Mouse (Mus musculus) hindbrain, postnatal 0 days (tissue): Measurements from ENCODE around the gene Tubb2b. TPM values are rescaled to one million over a fixed set of nuclear protein-coding genes. Genes with fewer than 3 reads are reported as not detected.

ENCODE experiments used
- ATAC-seq: fragments of 200-750 bp; cut with Nextera tagmentation; 2 replicates; pipeline ENCODE4 v1.8.0; 2017; ENCODE audit warnings: mild to moderate bottlenecking, moderate TSS enrichment, moderate library complexity
- DNase-seq: peaks from one replicate; pipeline ENCODE4 v3.0.0-alpha.2; 2015; ENCODE audit warnings: low spot score
- H3K27ac ChIP-seq: fragments of 300-500 bp; sonication (generic); 2 replicates; pipeline ENCODE4 v1.5.1; 2014; ENCODE audit warnings: mild to moderate bottlenecking
- H3K27me3 ChIP-seq: fragments of 300-500 bp; sonication (generic); 2 replicates; pipeline ENCODE4 v1.6.1; 2014; ENCODE audit warnings: low read length, mixed read lengths; ENCODE audit not compliant: insufficient read depth
- H3K36me3 ChIP-seq: fragments of 300-500 bp; sonication (generic); 2 replicates; pipeline ENCODE4 v1.6.1; 2014; ENCODE audit warnings: low read length, mixed read lengths; ENCODE audit not compliant: insufficient read depth
- H3K4me1 ChIP-seq: fragments of 300-500 bp; sonication (generic); 2 replicates; pipeline ENCODE4 v1.6.1; 2014; ENCODE audit warnings: antibody characterized with exemption, low read length, mixed read lengths; ENCODE audit not compliant: insufficient read depth
- H3K4me2 ChIP-seq: fragments of 300-500 bp; sonication (generic); 2 replicates; pipeline ENCODE4 v1.6.1; 2014; ENCODE audit warnings: low read depth, mild to moderate bottlenecking, low read length, moderate library complexity, mixed read lengths
- H3K4me3 ChIP-seq: fragments of 300-500 bp; sonication (generic); 2 replicates; pipeline ENCODE4 v1.5.1; 2014; ENCODE audit warnings: low read length
- H3K9ac ChIP-seq: fragments of 300-500 bp; sonication (generic); replicated peaks from 2 replicates; pipeline ENCODE4 v1.6.1; 2014; ENCODE audit warnings: mild to moderate bottlenecking, low read length, moderate library complexity, mixed read lengths
- H3K9me3 ChIP-seq: fragments of 300-500 bp; sonication (generic); 2 replicates; pipeline ENCODE4 v1.6.1; 2016; ENCODE audit warnings: low read length, mixed read lengths
- CTCF ChIP-seq: IDR thresholded peaks from 2 replicates; pipeline ENCODE4 v1.5.1; 2016; ENCODE audit warnings: antibody characterized with exemption, control low read depth, low read depth
- WGBS: fragments of 180-500 bp; shearing (Covaris S2); extraction: QIAGEN DNeasy Blood & Tissue Kit; methylation state at CpG from one replicate; pipeline ENCODE4 v1.1.7; 2014; 5-methylcytosine and 5-hydroxymethylcytosine counted together
- polyA plus RNA-seq: library from polyadenylated mRNA; unstranded; fragments of >200 nt; fragmentation: Nextera tagmentation; extraction: Ambion mirVana; gene quantifications from 2 replicates; pipeline ENCODE4 v1.2.1, GENCODE M21; 2015
- total RNA-seq: library from RNA; depleted of rRNA; stranded (reverse); fragments of >200 nt; gene quantifications from 2 replicates; pipeline ENCODE4 v1.2.3, GENCODE M21; 2014; rRNA removed

The Tubb2b gene
- total RNA-seq, result 4,422 and 4,857 TPM in 2 replicates
- 709 and 787 TPM in 2 replicates for polyA plus RNA-seq

DNA sequence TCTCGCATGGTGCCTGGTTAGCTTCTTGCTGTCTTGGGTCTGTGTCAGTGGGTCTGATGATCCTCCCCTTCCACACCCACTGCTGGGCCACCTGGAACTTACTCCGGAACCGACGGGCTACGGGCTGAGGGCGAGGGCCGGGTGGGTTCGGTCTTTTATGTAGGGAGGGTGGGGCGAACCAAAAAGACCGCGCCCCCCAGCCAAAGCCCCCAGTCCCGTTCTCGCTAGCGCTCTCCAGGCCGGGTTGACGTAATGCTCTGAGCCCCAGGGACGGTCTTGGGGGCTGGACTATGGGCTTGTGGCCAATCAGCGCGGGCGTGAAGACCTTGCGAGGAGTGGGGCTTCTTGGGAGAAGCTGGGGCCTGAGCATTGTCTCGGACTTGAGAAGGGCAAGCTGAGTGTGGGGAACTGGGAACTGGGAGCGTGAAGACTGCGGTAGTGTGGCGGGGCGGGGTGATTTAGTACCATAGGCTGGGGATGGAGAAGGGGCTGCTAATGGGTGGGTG lies at the start of gene Tubb2b:
Gene Tubb2b (minus strand): TSS at position 241 of the 506 bp plus-strand sequence.
- TF ChIP-seq CTCF, result no peak
- DNase-seq (peak; percentile 100), ATAC-seq (peak; percentile 93)
- no peaks in the 10 kb centered on the region for H3K36me3 ChIP-seq
- peak within 1 kb of the TSS; percentile 70 for H3K4me3 ChIP-seq
- H3K4me1 ChIP-seq, result peaks cover 11% of the 10 kb centered on the region; the same call in 1 of the 2 replicates
- H3K27ac ChIP-seq, result peak within 1 kb of the TSS; percentile 99
- under 1% methylated on average over 26 of the region's 26 CpGs for WGBS
- H3K4me2 ChIP-seq, result peak within 1 kb of the TSS; percentile 94
- H3K9ac ChIP-seq, result peak within 1 kb of the TSS; percentile 80
- H3K9me3 ChIP-seq, result no peaks in the 10 kb centered on the region
- H3K27me3 ChIP-seq, result no peaks in the 10 kb centered on the region

DNA sequence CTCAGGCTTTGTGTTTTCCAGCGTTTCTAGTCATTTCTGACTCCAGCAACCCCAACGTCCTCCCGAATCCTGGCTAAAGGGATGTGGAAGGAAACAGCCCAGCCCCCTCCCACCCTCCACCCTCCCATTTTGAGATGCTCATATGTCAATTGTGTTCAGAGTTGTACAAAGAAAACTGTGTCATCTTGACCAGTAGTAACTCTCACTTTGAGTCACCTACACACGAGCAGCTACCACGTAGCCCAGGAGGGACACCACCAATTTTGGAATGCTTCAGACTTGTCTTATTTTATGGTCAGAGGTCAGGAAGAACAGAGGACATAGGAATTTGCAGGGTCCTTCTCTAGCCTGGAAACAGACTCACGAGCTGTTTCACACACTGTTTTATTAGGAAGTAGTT lies 43.8 kb upstream of the Tubb2b start:
- Histone ChIP-seq H3K36me3 (no peaks in the 10 kb centered on the region; the same call in 1 of the 2 replicates), H3K9me3 (no peaks in the 10 kb centered on the region), H3K27ac (no peak overlapping the region), H3K4me3 (no peak overlapping the region), H3K27me3 (no peaks in the 10 kb centered on the region), H3K4me2 (no peak overlapping the region), H3K4me1 (no peaks in the 10 kb centered on the region), H3K9ac (no peak overlapping the region)
- ATAC-seq, result no peak
- DNase-seq, result no peak
- 93% methylated on average over 6 of the region's 6 CpGs for WGBS
- no peak for TF ChIP-seq CTCF

DNA sequence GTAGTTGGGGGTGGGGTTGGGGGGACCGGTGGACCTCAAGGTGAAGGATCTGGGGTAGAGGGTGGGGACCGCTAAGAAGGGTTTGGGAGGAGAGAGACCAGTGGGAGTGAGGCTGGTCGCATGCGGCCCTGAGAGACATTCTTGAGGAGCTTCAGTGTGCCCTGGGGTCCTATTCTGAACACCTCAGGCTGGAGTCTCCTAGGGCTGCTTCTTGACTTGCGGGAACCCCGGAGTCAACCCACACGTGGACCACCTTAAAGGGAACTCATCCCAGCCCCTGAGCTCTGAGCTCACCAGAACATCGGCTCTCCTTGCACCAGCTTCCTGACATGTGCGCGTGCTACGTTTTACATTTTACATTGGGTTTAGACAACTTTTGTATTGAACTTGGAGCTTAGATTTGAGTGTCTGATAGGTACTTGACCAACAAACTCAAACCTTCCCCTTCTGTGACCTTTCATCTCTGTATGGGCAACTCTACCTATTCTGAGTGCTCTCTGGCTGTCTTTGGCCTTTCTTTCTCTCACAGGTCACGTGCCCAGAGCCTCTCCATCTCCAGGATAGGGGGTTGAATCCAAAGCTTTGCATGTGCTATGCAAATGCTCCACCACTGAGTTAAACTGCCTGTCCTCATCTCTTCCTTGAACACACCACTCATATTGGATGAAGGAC lies 33.2 kb upstream of the Tubb2b start:
- no peak for TF ChIP-seq CTCF
- no peaks in the 10 kb centered on the region for H3K9me3 ChIP-seq
- DNase-seq, result no peak
- H3K4me1 ChIP-seq, result peaks cover 8% of the 10 kb centered on the region; the same call in 1 of the 2 replicates
- WGBS, result 33% methylated on average over 12 of the region's 12 CpGs
- H3K27ac ChIP-seq, result peak overlapping the region; percentile 90
- H3K27me3 ChIP-seq, result no peaks in the 10 kb centered on the region
- no peak; the same call in 1 of the 2 replicates for ATAC-seq
- H3K4me3 ChIP-seq, result peak overlapping the region; percentile 70
- 0 out of 2 replicates have a peak, but pooled peaks cover 6% of the 10 kb centered on the region for H3K36me3 ChIP-seq
- peak overlapping the region; percentile 70 for H3K9ac ChIP-seq
- H3K4me2 ChIP-seq, result peak overlapping the region; percentile 78

DNA sequence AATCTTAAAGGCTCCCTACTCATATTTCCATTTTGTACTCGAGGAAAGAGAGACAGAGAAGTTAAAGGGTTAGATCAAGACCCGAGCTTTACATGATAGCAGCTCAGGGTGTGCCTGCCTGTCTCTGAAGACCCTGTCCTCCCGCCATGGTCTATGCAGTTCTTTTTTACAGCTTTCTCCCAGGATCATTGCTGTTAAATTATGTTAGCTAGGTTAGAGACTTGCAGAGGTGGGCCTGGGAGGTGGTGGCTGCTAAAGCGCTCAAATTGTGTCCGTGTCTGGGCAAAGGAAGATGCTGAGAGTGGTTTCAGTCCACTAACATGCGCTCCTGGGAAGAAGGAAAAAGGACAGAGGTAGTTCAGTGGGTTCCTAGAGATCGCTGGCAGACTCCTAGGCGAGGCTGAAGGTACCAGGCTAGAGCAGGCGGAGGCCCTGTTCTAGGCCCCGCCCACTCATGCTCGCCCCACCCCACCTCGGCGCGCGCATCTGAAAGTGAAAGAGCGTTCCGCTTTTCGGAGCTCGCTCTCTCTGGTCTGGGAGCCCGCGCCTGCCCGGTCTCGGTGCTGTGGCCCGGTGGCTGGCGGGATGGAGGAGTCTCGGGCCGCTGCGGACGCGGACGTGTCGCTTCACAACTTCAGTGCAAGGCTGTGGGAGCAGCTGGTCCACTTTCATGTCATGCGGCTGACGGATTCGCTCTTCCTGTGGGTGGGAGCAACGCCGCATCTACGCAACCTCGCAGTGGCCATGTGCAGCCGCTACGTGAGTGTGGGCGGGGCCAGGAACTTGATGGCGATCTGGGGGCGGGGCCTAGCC lies 32.4 kb upstream of the Tubb2b start, which contains the start of gene Psmg4:
Gene Psmg4 (plus strand): TSS at position 474 of the 813 bp plus-strand sequence.
- Histone ChIP-seq H3K36me3 (0 out of 2 replicates have a peak, but pooled peaks cover 6% of the 10 kb centered on the region), H3K4me3 (peak within 1 kb of the TSS; percentile 70), H3K27me3 (no peaks in the 10 kb centered on the region), H3K4me2 (peak within 1 kb of the TSS; percentile 78), H3K9me3 (no peaks in the 10 kb centered on the region), H3K4me1 (peaks cover 8% of the 10 kb centered on the region; the same call in 1 of the 2 replicates), H3K9ac (peak within 1 kb of the TSS; percentile 70), H3K27ac (peak within 1 kb of the TSS; percentile 90)
- peak; percentile 95 for DNase-seq
- 3% methylated on average over 43 of the region's 44 CpGs for WGBS
- TF ChIP-seq CTCF, result 0 out of 2 replicates have a peak, but pooled peaks have one; percentile 12
- ATAC-seq, result peak; percentile 97

DNA sequence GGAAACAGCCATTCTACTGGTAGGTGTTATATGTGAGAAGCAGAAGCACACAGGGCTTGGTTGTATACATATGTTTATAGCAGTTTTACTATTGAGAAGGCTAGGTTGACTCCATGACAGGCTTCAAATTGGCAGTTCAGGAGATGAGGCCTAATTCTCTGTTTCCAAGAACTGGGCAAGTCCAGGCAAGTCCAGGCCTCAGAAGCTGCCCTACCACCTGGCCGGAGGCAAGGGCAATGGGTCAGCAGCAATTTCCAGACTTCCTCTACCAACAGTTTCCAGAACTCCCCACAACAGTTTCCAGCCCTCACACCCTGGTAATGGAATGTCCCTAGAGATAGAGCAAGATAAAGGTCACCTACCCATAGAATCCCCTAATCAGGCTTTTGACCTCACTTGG lies 29.7 kb upstream of the Tubb2b start:
- no peaks in the 10 kb centered on the region for H3K27me3 ChIP-seq
- ATAC-seq (no peak), DNase-seq (no peak)
- no peaks in the 10 kb centered on the region for H3K9me3 ChIP-seq
- H3K27ac ChIP-seq, result no peak overlapping the region
- no peak overlapping the region for H3K9ac ChIP-seq
- H3K4me1 ChIP-seq, result peaks cover 8% of the 10 kb centered on the region
- H3K36me3 ChIP-seq, result no peaks in the 10 kb centered on the region
- no peak for TF ChIP-seq CTCF
- H3K4me3 ChIP-seq, result no peak overlapping the region
- no peak overlapping the region for H3K4me2 ChIP-seq
- 95% methylated on average over 1 of the region's 1 CpGs for WGBS

DNA sequence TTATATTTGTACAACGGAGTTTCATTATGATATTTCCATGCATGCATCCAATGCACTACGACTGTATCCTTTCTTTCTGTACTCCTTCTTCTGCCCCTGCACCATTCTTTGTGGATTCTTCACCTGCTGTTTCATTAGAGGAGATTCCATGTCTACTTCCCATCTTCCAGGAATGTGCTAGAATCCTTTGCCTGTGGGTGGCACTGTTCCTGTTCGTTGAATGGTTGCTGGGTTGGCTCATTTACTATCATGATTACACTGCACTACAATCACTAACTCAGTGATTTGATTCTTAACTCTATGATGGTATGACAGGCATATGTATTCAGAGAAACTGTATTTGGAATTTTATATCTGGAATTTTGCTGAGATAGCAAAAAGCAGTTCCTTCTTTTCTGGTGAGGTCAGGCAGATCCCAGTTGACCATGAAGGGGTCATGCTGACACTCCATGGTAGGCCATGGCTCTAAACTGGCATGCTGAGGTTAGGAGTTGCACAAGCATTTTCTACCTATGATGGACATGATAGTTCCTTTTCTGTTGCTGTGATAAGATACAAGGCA lies 27.4 kb upstream of the Tubb2b start:
- H3K4me2 ChIP-seq, result no peak overlapping the region
- no peaks in the 10 kb centered on the region for H3K9me3 ChIP-seq
- 82% methylated on average over 3 of the region's 3 CpGs for WGBS
- 0 out of 2 replicates have a peak overlapping the region, but pooled peaks have one; percentile 23 for H3K27ac ChIP-seq
- ATAC-seq, result no peak
- no peaks in the 10 kb centered on the region for H3K36me3 ChIP-seq
- TF ChIP-seq CTCF, result peak; percentile 34; the same call in 1 of the 2 replicates
- no peak overlapping the region for H3K4me3 ChIP-seq
- peaks cover 11% of the 10 kb centered on the region for H3K4me1 ChIP-seq
- no peak overlapping the region for H3K9ac ChIP-seq
- no peaks in the 10 kb centered on the region for H3K27me3 ChIP-seq
- no peak for DNase-seq
